Mouse (Mus musculus) thymus, postnatal 14 days (tissue): ENCODE data around the gene Kcnk4.
A peak's percentile ranks its signal among the peaks of the same experiment; 100 is the strongest.

Source experiments
- DNase-seq: peaks from one replicate; pipeline ENCODE4 v3.0.0; 2021

Kcnk4 gene

GRCm38 (mm10) chr19:6934195-6934977, at the start of gene Kcnk4:
Gene Kcnk4, minus strand, starts transcription at chr19:6934515.
- no peak for DNase-seq

DNA sequence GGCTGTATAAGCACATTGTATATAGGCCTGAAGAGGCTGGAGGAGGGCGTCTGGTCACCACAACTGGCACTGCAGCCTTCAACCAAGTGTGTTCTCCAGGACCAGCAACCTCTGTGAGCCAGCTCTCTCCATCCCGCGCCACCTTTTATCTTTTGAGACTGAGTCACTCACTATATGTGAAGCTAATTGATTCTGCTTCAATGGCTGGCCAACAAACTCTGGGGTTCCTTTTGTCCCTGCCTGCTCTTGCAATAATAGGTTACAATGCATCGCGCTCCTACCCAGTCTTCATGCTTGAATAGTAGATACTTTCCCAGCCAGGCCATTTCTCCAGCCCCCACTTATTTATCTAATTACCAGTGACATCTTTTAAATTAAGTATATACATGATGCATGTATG, 49.3 kb upstream of the Kcnk4 start:
- no peak for DNase-seq

DNA sequence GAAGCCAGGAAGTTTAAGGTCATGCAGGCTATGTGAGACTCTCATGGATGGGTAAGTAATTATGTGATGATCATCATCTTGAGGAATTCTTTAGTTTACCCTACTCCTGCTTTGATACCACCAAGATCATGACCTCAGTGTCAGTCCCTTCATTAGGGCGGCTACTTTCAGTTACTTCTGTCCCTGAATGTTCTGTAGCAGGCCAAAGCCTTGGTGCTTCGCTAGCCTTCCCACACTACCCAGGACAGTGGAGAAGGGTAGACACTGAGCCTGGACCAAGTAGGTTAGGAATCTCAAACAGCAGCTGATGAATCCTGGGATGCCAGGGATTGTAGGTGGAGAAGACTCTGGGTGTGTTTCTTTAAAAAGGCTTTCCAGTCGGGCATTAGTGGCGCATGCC, 47.1 kb upstream of the Kcnk4 start:
- no peak for DNase-seq

DNA sequence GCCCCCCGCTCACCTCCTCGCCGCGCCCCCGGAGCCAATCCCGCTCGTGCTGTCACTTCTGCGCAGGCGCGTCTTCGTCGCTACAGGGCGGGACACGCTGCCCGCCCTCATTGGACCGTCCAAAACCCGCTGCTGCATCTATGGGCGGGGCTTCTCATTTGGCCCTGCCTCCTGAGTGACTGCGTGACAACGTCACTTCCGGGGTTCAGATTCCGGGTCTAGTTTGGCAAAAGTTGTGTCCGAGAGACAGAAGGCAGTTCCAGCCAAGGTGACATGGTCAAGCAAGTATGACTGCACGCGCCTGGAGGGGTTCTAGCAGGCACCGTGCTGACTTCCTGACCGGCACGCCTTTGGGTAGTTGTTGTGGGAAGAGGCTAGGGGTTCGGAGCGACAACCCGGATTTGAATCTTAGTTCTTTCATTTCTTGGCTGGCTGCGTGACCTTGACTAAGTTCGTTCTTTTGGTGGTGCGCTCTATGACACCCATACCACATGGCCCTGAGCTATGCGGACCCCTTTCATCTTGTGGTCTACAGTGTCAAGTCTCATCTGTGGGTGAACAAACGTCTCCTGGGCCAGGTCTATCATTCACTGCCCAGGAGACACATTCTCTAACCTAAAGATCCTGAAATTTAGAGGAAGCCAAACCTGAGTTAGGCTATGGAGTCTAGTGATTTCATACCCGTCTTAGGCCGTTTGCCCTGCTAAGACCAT, 46.2 kb upstream of the Kcnk4 start, which contains the start of gene Fkbp2:
Fkbp2 (minus strand) TSS at position 121 of the 713 bp plus-strand sequence.
- DNase-seq: peak; percentile 99

DNA sequence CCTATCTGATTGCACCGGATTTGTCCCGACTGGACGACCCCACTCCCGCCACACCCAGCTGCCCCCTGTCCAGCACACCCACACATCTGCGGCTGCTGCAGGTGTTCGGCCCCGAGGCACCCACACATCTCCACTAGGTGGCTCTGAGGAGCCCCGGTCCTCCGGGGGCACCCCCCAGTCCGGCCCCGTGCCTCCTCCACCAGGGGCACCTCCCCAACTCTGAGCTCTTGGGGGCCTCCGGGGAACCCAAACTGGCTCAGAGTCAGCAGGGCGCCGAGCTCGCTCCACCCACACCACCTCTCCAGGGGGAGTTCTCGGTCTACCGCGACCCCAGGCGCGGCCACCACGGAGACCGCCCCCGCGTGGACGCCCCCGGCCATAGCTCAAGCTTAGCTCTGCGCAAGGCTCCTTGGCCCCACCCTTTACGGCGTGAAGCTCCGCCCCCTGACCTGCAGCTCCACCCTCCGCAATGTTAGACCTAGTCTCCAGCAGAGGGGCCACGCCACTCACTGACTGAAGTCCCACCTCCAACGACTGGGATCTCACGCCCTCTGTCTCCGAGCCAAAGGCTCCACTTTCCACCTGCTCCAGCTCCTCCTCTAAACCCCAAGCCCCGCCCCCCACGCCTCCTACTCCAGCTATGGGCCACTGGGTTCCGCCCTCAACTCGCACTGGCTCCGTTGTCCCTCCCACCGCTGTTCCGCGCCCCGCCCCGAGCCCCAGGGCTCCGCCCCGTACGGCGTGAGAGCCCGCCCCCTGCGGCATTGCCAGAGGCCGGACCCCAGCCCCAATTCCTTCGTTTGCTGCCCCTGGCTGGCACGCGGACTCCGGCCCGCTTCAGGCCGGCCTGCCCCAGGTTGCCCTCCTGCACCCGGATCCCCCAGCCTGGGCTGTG, 45.4 kb upstream of the Kcnk4 start:
- DNase-seq: peak; percentile 100

GRCm38 (mm10) chr19:6979001-6979479, 44.7 kb upstream of the Kcnk4 start:
- peak; percentile 66 for DNase-seq

GRCm38 (mm10) chr19:6978639-6978974, 44.3 kb upstream of the Kcnk4 start:
- DNase-seq: no peak

- no peak for DNase-seq
Observed at GRCm38 (mm10) chr19:6977759-6978638, 43.7 kb upstream of the Kcnk4 start.

GRCm38 (mm10) chr19:6975537-6976521, 41.5 kb upstream of the Kcnk4 start, which contains the start of gene Plcb3:
Gene Plcb3, minus strand, starts transcription at chr19:6976470.
- peak; percentile 93 for DNase-seq

- peak; percentile 90 for DNase-seq
Observed at GRCm38 (mm10) chr19:6974211-6975205, 40.2 kb upstream of the Kcnk4 start, which contains the start of gene Ppp1r14b. Gene Ppp1r14b, plus strand, starts transcription at chr19:6974968.

- DNase-seq: no peak
Observed at GRCm38 (mm10) chr19:6973581-6974190, 39.4 kb upstream of the Kcnk4 start.

GRCm38 (mm10) chr19:6972247-6972917, 38.1 kb upstream of the Kcnk4 start:
- no peak for DNase-seq

DNA sequence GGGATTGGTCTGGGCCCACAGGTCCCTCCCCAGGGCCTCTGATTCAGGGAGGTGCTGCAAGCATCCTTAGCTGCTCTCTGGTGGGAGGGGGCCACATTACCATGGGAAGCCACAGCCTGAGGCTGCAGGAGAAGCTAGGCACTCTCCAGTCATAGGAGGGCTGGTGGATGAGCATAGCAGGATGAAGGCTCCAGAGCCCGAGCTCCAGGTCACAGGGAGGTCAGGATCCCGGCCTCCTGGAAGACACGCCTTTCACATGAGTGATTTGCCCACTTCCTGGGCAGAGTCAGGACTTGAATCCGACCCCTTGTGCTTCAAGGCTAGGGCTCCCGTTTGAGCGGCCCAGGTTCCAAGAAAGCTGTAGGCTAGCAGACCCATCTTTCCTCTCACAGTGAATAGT, 37.3 kb upstream of the Kcnk4 start:
- no peak for DNase-seq

DNA sequence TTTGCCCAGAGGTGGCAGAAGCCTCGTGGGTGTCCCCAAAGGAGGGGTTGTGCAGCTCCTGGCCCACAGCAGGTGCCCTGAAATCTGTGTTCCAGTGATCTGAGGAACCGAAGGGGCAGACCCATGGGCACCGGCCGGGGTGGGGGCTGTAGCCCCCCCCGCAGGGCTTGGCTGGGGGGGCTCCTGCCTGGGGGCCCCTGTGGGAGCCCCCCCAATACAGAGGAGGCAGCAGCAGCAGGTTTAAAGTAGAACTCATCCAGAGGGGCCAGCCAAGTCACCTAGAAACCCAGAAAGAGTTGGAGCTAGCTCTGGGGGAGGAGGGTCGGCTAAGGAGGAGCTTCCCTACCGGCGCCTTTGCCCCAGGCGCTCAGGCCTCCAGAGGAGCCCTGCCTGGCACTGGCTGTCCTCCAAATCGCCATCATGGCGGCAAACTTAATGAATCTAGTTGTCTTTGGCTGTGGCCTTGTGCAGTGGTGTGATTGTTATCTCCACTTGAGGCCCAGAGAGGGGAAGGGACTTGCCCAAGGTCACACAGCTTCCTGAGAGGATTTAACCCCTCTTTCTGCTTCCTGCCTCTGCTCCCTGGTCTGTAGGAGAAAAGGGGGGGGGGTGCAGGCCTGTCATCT, 36.3 kb upstream of the Kcnk4 start:
- DNase-seq: no peak

GRCm38 (mm10) chr19:6969665-6970381, 35.5 kb upstream of the Kcnk4 start:
- DNase-seq: peak; percentile 76

DNA sequence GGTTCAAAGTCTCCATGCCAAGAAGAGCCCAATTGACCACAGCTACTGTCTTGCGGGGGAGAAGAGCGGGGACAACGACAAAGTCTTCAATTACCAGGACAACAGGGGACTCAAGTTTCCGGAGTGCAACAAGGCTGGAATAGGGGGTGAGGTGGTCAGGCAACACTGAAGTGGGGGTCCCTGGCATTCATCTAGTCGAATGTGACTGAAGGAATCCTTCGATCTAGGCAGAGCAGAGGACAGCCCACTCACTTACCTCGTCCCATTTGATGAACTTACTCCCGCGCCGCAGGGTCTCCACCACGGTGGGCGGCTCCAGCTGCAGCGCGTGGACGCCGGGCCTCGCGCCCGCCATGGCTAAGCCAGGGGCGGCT, 35.0 kb upstream of the Kcnk4 start:
- no peak for DNase-seq
